Mouse (Mus musculus) lung, postnatal 36 days (tissue): ENCODE measurements at regions not wholly inside any gene's neighbourhood (a gene's known extent, or its start where the extent isn't known, plus 50 kb on each side); places are given as distances from the start of the nearest gene placed in this dataset.
A peak's percentile ranks its signal among the peaks of the same experiment; 100 is the strongest.

Experiments
- DNase-seq: peaks from one replicate; pipeline ENCODE4 v3.0.0; 2022; ENCODE audit warnings: mixed read lengths

- DNase-seq, result peak; percentile 0
These were observed 85.8 kb upstream of the Gria1 start for GRCm38 (mm10) chr11:56925368-56925896.

GRCm38 (mm10) chr11:56932766-56933165, 78.4 kb upstream of the Gria1 start:
- DNase-seq, result no peak

- peak; percentile 43 for DNase-seq
These were observed 58.8 kb upstream of the Gria1 start for GRCm38 (mm10) chr11:56952357-56952756.

- no peak for DNase-seq
These were observed 53.4 kb upstream of the Gria1 start for GRCm38 (mm10) chr11:56957824-56958223.
